Mouse (Mus musculus): ENCODE data around the gene Sorcs2.

The Sorcs2 gene

GRCm38 (mm10) chr5:36355683-36356082 is 42.3 kb downstream of the Sorcs2 start:
- DNase-seq, result no peak

- DNase-seq, result no peak
These were observed 44.3 kb downstream of the Sorcs2 start for GRCm38 (mm10) chr5:36353679-36354078.

DNA sequence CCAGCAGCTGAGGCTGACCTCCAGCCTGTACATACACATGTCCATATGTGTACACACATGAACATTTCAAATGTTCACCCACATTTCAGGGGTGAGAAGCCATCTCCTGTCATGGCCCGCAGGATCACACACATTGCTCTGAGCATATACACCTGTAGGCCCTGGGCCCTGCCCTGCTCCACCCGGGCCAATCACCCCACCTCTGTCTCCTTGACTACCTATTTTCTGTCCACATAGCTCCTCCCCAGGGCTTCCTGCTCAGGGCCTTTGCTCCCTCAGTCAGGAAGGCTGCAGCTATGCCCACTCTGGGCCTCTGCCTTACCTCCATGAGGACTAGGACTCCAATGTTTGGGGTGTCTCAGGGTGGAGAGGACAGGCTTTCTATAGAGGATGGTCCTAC is 44.7 kb downstream of the Sorcs2 start:
- no peak for DNase-seq

- no peak for DNase-seq
These were observed 51.2 kb downstream of the Sorcs2 start for GRCm38 (mm10) chr5:36346698-36347097.

GRCm38 (mm10) chr5:36339283-36339682 is 58.7 kb downstream of the Sorcs2 start:
- no peak for DNase-seq

GRCm38 (mm10) chr5:36336252-36336651 is 61.7 kb downstream of the Sorcs2 start:
- DNase-seq, result no peak

GRCm38 (mm10) chr5:36335661-36336060 is 62.3 kb downstream of the Sorcs2 start:
- no peak for DNase-seq

DNA sequence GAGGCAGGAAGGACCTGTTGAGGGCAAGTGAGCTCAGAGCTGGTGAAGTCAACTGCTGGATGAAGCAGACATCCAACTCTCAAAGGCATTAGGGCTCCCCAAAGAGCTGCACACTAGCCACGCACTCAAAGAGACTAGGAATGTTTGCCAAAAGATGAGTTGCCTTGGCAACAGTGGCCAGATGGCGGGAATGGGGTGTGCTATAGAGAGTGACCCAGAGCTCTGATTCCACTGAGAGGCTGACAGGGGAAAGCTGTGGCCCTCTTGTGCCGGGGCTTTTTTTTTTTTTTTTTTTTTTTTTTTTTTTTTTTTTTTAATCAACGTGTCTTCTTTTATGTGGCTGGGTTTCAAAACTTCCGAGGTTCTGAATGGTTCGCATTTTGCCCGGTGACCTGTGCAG is 63.7 kb downstream of the Sorcs2 start:
- DNase-seq, result no peak

GRCm38 (mm10) chr5:36330472-36331155 is 67.3 kb downstream of the Sorcs2 start:
- no peak for DNase-seq

DNA sequence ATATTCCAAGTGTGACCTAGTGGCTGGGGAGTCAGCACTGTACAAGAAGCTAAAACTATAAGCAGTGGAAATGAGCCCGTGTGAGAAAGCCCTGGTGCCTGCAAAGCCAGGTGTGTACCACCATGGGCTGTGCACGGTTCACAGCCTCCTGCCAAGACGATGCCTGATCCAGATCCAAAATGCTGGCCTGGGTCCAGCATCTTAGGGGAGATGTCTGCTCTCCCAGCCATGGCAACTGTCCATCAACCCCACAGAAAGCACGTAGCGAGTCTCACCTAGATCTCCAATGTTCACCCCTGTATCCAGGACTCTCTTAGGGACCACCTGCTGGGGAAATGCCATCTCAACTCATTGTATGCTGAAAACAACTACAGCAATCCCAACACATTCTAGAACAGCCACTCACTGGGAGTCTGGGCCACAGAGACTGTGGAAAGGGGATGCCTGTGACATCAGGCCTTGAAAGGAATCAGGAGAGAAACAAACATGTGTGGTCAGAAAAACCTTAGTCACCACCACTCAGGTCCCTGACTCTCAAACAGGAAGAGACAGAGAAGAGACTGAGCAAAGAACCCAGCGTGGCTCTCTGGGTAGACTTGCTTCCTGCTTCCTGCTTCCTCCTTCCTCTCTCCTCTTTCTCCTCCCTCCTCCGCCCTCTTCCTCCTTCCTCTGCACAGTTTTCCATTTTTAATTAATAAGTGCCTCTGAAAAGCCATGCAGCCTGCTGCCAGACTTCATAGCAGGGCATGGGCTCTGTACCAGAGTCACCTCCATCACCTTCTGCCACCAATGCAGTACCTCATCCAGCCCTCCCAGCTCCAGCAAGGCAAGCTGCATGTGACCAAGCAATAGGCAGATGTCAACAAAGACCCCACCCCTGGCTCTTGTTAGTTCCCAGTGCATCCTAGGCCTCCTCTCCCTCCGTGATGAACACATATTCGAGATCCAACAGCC is 71.6 kb downstream of the Sorcs2 start:
- DNase-seq, result no peak

DNA sequence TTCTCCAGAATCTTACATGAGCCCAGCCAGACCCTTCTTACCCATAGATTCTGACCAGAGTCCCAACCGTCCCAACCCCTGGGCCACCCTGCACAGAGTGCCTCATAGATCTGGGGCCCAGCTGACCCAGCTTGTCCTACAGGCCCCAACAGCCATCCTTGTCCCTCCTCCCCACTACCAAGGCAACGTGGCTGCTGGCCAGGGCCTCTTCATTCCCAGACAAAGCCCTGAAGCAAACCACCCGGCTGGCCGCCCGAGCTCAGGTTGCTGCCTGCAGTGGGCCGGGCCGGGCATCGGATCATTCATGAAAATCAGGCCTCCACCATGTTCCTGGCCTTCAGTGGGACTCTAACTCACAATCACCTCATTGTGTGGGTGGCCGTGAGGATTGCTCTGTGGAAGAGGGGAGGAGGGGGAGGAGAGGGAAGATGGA is 73.8 kb downstream of the Sorcs2 start:
- DNase-seq, result peak; percentile 28

DNA sequence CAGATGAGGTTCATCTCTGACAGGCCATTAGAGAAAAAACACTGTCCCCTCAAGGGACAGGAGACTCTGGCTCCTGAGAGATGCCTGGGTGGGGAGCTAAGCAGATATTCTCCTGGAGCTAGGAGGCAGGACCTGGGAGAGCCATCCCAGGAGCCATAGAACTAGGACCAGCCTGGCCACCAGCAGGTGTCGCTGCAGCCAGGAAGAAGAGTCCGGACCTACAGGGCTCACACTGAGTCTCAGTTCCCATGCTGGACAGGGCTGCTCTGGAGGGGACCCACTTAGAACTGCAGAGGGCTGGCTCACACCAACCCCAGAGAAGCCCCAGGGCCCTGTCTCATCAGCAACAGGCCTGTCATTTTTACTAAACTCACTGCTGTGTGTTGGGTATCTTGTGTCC is 74.4 kb downstream of the Sorcs2 start:
- peak; percentile 12 for DNase-seq

DNA sequence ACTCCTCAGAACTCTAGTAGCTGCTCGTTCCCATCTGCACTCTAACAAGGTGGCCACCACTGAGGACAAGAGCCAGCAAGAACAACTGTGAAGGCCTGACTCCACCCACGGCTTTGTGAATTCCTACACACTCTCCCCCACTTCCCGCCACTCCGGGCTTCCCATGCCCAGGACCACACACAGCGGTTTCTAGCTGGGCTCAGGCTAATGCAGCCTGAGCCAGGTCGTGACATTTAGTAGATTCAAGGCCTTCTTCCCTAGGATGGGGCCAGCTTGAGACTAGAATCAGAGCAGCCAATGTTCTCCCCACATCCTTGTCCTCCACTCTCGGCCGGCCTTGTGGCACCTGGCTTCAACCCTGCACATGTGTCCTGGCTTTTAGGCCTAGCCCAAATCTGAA is 76.4 kb downstream of the Sorcs2 start:
- DNase-seq, result no peak

DNA sequence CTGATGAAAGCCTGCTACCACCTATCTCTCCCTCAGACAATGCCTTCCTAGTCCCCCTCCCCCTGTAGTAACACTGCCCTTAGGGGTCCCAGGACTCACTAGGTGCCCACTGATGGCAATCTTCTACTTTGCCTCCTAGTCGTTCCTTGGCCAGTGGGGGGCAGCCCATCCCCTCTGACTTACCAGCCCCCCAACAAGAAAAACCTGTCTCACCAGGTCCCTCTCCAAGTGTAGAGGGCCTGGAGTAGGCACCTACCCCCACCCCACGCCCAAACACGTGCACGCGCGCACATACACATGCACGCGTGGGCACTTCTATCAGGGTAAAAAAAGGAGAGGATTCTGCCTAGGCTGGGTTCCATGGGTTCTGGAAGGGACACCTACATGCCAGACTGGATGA is 77.3 kb downstream of the Sorcs2 start:
- no peak for DNase-seq

- no peak for DNase-seq
These were observed 80.1 kb downstream of the Sorcs2 start for GRCm38 (mm10) chr5:36317641-36318368.

DNA sequence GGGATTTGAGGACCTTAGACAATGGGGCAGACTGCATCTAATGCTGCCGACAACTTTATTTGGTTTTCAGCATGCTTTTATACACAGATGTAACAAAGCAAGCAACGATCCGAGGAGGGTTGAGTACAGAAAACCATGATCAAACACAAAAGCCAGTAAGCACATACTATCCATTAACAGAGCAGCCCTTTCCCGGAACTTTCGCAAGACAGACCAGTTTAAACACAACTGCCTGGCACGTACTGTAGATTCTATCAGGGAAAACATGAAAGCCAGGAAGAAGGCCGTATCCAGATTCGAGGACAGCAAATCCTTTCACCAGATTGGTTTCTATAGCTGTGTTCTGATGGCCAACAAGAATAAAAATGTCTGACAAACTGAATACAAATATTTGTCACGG is 82.8 kb downstream of the Sorcs2 start:
- no peak for DNase-seq

GRCm38 (mm10) chr5:36313353-36314079 is 84.4 kb downstream of the Sorcs2 start:
- DNase-seq, result no peak

DNA sequence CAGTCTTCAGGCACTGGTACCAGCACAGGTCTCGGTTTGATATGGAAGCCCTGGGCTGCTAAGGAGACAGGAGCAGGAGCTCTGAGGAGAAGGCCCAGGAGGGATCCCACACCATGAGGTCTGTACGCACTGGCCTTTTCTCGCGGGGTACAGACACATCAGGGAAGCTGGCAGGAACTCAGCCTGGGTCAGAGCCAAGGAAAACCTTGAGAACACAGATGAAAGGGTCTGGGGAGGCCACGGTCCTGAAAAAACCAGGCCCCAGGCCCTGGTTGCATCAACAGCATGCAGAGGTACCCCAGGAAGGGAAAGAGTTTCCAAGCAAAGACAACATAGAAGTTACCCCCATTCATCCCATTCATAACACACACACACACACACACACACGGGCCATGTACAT is 85.0 kb downstream of the Sorcs2 start:
- DNase-seq, result no peak

DNA sequence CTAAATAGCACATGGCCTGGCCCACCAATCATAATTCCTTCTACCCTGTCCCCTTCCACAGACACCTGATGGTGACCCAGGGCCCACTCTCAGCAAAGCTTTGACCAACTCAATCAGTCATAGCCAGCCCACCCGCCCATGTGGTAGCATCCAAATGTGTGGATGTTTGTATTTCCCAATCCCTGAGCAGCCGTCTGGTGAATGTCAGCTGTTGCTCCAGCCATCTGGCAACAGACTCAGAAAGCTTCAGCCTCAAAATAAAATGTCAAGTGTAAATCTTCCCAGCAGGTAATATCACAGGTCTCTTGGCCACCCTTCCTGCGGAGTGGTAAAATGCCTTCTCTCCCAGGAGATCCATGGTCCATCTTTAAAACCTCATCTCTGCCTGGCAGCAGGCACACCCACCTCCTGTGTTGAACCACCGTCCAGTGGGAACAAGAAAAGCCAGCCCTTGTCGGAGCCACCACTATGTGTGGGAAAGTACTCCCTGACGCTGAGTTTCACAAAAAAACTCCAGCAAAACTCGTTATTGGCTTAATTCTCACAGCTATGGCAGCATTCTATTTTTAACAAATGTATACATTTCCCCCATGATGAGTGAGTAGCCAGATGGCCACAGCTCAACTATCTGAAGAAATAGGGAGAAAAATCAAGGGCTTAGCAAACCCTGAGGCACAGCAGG is 93.5 kb downstream of the Sorcs2 start:
- no peak for DNase-seq

- DNase-seq, result peak; percentile 5
These were observed 96.8 kb downstream of the Sorcs2 start for GRCm38 (mm10) chr5:36301166-36301565.

- DNase-seq, result no peak
These were observed 99.9 kb downstream of the Sorcs2 start for GRCm38 (mm10) chr5:36298049-36298448.

- DNase-seq, result no peak
These were observed 100.7 kb downstream of the Sorcs2 start for GRCm38 (mm10) chr5:36297246-36297645.

All from cerebellum, adult 11-12 months (tissue).